Mouse (Mus musculus) limb, embryonic 10.5 days (tissue): ENCODE measurements at regions not wholly inside any gene's neighbourhood (a gene's known extent, or its start where the extent isn't known, plus 50 kb on each side); places are given as distances from the start of the nearest gene placed in this dataset.

Experiments
- DNase-seq: peaks from one replicate; pipeline ENCODE4 v3.0.0-alpha.2; 2017; ENCODE audit warnings: low spot score
- H3K27ac ChIP-seq: fragments of 300-500 bp; sonication (generic); 2 replicates; pipeline ENCODE4 v1.5.1; 2016; ENCODE audit warnings: mild to moderate bottlenecking
- H3K27me3 ChIP-seq: fragments of 300-500 bp; sonication (generic); 2 replicates; pipeline ENCODE4 v1.6.1; 2016; ENCODE audit warnings: low read depth, mild to moderate bottlenecking; ENCODE audit not compliant: poor library complexity, severe bottlenecking
- H3K36me3 ChIP-seq: fragments of 300-500 bp; sonication (generic); 2 replicates; pipeline ENCODE4 v1.6.1; 2016; ENCODE audit warnings: mild to moderate bottlenecking, moderate library complexity
- H3K4me1 ChIP-seq: fragments of 300-500 bp; sonication (generic); 2 replicates; pipeline ENCODE4 v1.6.1; 2016
- H3K4me3 ChIP-seq: fragments of 300-500 bp; sonication (generic); 2 replicates; pipeline ENCODE4 v1.5.1; 2016; ENCODE audit warnings: mild to moderate bottlenecking, moderate library complexity
- H3K9me3 ChIP-seq: fragments of 300-500 bp; sonication (generic); replicated peaks from 2 replicates; pipeline ENCODE4 v1.6.1; 2016; ENCODE audit warnings: mild to moderate bottlenecking
- WGBS: fragments of 180-500 bp; shearing (Covaris S2); methylation state at CpG from one replicate; pipeline ENCODE4 v1.1.7; 2016; 5-methylcytosine and 5-hydroxymethylcytosine counted together

- WGBS, result 83% methylated on average over 11 of the region's 11 CpGs
These were observed 224.6 kb upstream of the Prkd1 start for GRCm38 (mm10) chr12:50873390-50874023.

GRCm38 (mm10) chr12:50851644-50852043 lies 202.7 kb upstream of the Prkd1 start:
- DNase-seq, result no peak
- no peaks in the 10 kb centered on the region for H3K36me3 ChIP-seq
- H3K9me3 ChIP-seq, result no peaks in the 10 kb centered on the region
- WGBS, result 76% methylated on average over 3 of the region's 3 CpGs
- H3K27me3 ChIP-seq, result no peaks in the 10 kb centered on the region
- H3K27ac ChIP-seq, result no peak overlapping the region
- no peak overlapping the region for H3K4me3 ChIP-seq
- H3K4me1 ChIP-seq, result no peaks in the 10 kb centered on the region

More at GRCm38 (mm10) chr12:50873390-50874023, 224.6 kb upstream of the Prkd1 start:
- DNase-seq, result no peak
- Histone ChIP-seq H3K27me3 (no peaks in the 10 kb centered on the region), H3K9me3 (no peaks in the 10 kb centered on the region), H3K4me1 (0 out of 2 replicates have a peak, but pooled peaks cover 2% of the 10 kb centered on the region), H3K4me3 (no peak overlapping the region), H3K27ac (no peak overlapping the region), H3K36me3 (no peaks in the 10 kb centered on the region)

GRCm38 (mm10) chr12:50847976-50848375 lies 199.1 kb upstream of the Prkd1 start:
- DNase-seq, result no peak
- Histone ChIP-seq H3K27ac (no peak overlapping the region), H3K27me3 (no peaks in the 10 kb centered on the region), H3K36me3 (no peaks in the 10 kb centered on the region), H3K4me1 (no peaks in the 10 kb centered on the region), H3K9me3 (no peaks in the 10 kb centered on the region), H3K4me3 (no peak overlapping the region)
- 85% methylated on average over 3 of the region's 3 CpGs for WGBS

- DNase-seq, result no peak
These were observed 193.8 kb upstream of the Prkd1 start for GRCm38 (mm10) chr12:50842744-50843143.

GRCm38 (mm10) chr12:50839391-50839790 lies 190.5 kb upstream of the Prkd1 start:
- Histone ChIP-seq H3K36me3 (no peaks in the 10 kb centered on the region), H3K4me1 (no peaks in the 10 kb centered on the region), H3K27ac (no peak overlapping the region), H3K4me3 (no peak overlapping the region), H3K9me3 (no peaks in the 10 kb centered on the region), H3K27me3 (no peaks in the 10 kb centered on the region)
- no peak for DNase-seq
- WGBS, result 81% methylated on average over 2 of the region's 2 CpGs

More at GRCm38 (mm10) chr12:50842744-50843143, 193.8 kb upstream of the Prkd1 start:
- 90% methylated on average over 6 of the region's 6 CpGs for WGBS
- Histone ChIP-seq H3K36me3 (no peaks in the 10 kb centered on the region), H3K4me3 (no peak overlapping the region), H3K4me1 (no peaks in the 10 kb centered on the region), H3K27ac (no peak overlapping the region), H3K9me3 (no peaks in the 10 kb centered on the region), H3K27me3 (no peaks in the 10 kb centered on the region)

- Histone ChIP-seq H3K36me3 (no peaks in the 10 kb centered on the region), H3K27ac (no peak overlapping the region), H3K9me3 (no peaks in the 10 kb centered on the region), H3K4me3 (no peak overlapping the region), H3K4me1 (no peaks in the 10 kb centered on the region), H3K27me3 (peaks cover 7% of the 10 kb centered on the region; the same call in 1 of the 2 replicates)
- 82% methylated on average over 7 of the region's 7 CpGs for WGBS
- DNase-seq, result no peak
These were observed 159.9 kb upstream of the Prkd1 start for GRCm38 (mm10) chr12:50808731-50809281.

- WGBS, result 72% methylated on average over 3 of the region's 3 CpGs
- H3K4me3 ChIP-seq, result no peak overlapping the region
- no peaks in the 10 kb centered on the region for H3K4me1 ChIP-seq
- H3K27me3 ChIP-seq, result no peaks in the 10 kb centered on the region
- no peaks in the 10 kb centered on the region for H3K36me3 ChIP-seq
- H3K27ac ChIP-seq, result no peak overlapping the region
- no peak for DNase-seq
- no peaks in the 10 kb centered on the region for H3K9me3 ChIP-seq
These were observed 155.5 kb upstream of the Prkd1 start for GRCm38 (mm10) chr12:50804391-50804790.

GRCm38 (mm10) chr12:50765156-50765940 lies 116.5 kb upstream of the Prkd1 start:
- DNase-seq, result no peak
- Histone ChIP-seq H3K9me3 (no peaks in the 10 kb centered on the region), H3K4me1 (peaks cover 4% of the 10 kb centered on the region; the same call in 1 of the 2 replicates), H3K36me3 (no peaks in the 10 kb centered on the region), H3K27ac (no peak overlapping the region), H3K4me3 (no peak overlapping the region), H3K27me3 (no peaks in the 10 kb centered on the region)
- 76% methylated on average over 8 of the region's 8 CpGs for WGBS

- Histone ChIP-seq H3K9me3 (no peaks in the 10 kb centered on the region), H3K27ac (no peak overlapping the region), H3K27me3 (no peaks in the 10 kb centered on the region), H3K36me3 (no peaks in the 10 kb centered on the region), H3K4me1 (peaks cover 4% of the 10 kb centered on the region; the same call in 1 of the 2 replicates), H3K4me3 (no peak overlapping the region)
- no peak for DNase-seq
- 57% methylated on average over 2 of the region's 2 CpGs for WGBS
These were observed 115.6 kb upstream of the Prkd1 start for GRCm38 (mm10) chr12:50764457-50764856.

GRCm38 (mm10) chr12:50734135-50734534 lies 85.2 kb upstream of the Prkd1 start:
- Histone ChIP-seq H3K9me3 (no peaks in the 10 kb centered on the region), H3K36me3 (no peaks in the 10 kb centered on the region), H3K27ac (no peak overlapping the region), H3K4me3 (no peak overlapping the region), H3K4me1 (no peaks in the 10 kb centered on the region), H3K27me3 (no peaks in the 10 kb centered on the region)
- 84% methylated on average over 9 of the region's 9 CpGs for WGBS
- DNase-seq, result no peak

- 73% methylated on average over 5 of the region's 5 CpGs for WGBS
These were observed 63.7 kb upstream of the Prkd1 start for GRCm38 (mm10) chr12:50712615-50713014.

GRCm38 (mm10) chr12:50709000-50709788 lies 60.3 kb upstream of the Prkd1 start:
- H3K36me3 ChIP-seq, result no peaks in the 10 kb centered on the region
- no peaks in the 10 kb centered on the region for H3K4me1 ChIP-seq
- no peaks in the 10 kb centered on the region for H3K27me3 ChIP-seq
- no peak for DNase-seq
- no peak overlapping the region for H3K27ac ChIP-seq
- WGBS, result 84% methylated on average over 6 of the region's 6 CpGs
- H3K9me3 ChIP-seq, result no peaks in the 10 kb centered on the region
- H3K4me3 ChIP-seq, result no peak overlapping the region

More at GRCm38 (mm10) chr12:50712615-50713014, 63.7 kb upstream of the Prkd1 start:
- Histone ChIP-seq H3K36me3 (no peaks in the 10 kb centered on the region), H3K4me1 (no peaks in the 10 kb centered on the region), H3K27me3 (no peaks in the 10 kb centered on the region), H3K9me3 (no peaks in the 10 kb centered on the region), H3K4me3 (no peak overlapping the region), H3K27ac (no peak overlapping the region)
- no peak for DNase-seq
